Mouse (Mus musculus): ENCODE results near the gene Sept7. TPM values are rescaled to one million over a fixed set of nuclear protein-coding genes. Genes with fewer than 3 reads are reported as not detected.
"Not testable (repeated sequence)": the region's sequence is repeated elsewhere in the genome, so short reads cannot be mapped to it uniquely, and the experiment has no call there.

Sept7 gene
- total RNA-seq, 2 experiments from 2014 or later, result 74.8 to 85.8 TPM

DNA sequence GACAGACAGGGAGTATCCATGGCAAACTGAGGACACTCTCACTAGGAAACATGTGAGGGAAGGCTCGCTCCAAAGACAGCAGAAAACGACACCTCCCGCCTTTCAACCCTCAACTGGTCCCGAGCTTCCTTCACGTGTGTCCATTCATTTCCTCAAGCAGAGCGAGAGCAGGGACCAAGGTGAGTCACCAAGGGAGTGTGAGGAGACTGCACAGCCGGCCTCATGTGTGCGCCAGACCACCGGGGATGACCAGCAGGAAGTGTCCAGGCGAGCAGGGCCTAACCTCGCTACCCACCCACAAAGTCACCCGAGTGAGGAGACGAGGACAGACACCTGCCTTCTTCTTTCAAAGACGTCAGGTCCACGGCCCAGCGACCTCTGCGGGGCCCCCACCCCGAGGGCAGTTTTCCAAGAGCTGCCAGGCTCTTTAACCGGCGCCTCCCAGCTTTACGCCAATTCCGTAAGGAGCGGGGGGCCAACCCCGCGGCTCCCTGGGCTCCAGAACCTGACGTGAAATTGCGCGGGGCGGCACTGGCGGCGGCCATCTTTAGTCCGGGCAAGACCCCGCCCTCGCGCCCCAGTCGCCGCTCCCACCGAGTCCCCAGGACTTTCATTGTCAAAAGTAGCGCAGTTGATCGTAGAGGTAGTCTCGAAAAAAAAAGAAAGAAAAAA, 492 bp upstream of the Sept7 start:
- DNase-seq, result peak; percentile 88
- intact Hi-C loops (cut with DNase I; ENCODE audit: low total_unique reads), result loop anchor here (5.0 kb wide), 1 partner anchor 251 kb away; no protein-coding TSS in a partner anchor

DNA sequence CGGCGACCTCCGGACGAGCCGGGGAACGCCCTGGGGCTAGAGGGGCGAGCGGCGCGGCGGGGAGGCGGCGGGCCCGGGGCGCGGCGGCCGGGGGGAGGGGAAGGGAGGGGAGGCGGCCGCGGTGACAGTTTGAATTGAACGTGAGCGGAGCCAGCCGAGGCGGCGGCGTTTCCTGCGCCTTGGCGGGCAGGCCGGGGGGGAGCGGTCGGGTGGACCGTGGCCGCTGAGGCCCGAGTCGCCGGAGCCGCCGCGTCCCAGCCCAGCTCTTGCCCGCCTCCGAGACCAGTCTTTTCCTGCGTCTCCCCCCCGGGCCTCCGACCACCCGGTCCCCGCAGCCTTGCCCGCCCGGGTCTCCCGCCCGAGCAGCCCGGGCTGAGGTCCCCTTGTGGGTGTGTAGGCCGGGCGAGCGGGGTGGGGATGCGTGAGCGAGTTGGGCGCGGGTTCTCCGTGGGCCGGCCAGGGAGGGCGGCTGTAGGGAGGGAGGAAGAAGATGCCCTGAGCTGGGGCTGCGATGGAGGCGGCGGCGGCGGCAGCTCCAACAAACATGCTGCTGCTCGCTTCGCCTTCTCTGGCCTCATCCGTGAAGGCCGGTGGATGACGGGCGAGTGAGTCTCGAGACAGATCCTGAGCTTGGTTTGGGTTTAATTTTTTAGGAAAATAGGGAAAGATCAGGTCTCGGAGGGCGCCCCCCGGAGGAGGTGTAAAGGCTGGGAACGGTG, 679 bp downstream of the Sept7 start:
- peak; percentile 70 for DNase-seq
- intact Hi-C loops (cut with DNase I; ENCODE audit: low total_unique reads), result loop anchor here (5.0 kb wide), 1 partner anchor 249 kb away; no protein-coding TSS in a partner anchor

- no peak for DNase-seq
- intact Hi-C loops (cut with DNase I; ENCODE audit: low total_unique reads), result loop anchor here (5.0 kb wide), 1 partner anchor 249 kb away; no protein-coding TSS in a partner anchor
These were observed 1.2 kb downstream of the Sept7 start for GRCm38 (mm10) chr9:25253478-25253824.

- no peak for DNase-seq
- intact Hi-C loops (cut with DNase I; ENCODE audit: low total_unique reads), result no loop called here
These were observed 8.2 kb downstream of the Sept7 start for GRCm38 (mm10) chr9:25260411-25260810.

DNA sequence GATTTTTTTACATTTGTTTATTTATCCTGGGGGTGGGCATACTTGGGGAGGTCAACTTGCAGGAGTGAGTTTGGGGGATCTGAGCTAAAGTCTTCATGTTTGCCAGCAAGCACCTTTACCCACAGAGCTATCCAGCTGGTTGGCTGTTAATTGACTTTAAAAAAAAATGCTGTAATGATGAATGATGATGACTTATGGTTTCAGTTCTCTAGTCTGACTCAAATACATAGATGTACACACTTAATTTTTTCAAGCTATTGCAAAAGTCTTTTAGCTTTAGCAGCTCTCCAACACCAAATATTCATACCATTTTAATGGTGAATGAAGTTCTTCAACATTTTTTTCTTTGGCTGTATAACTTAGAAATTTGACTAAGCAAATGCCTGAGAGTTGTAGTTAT, 8.7 kb downstream of the Sept7 start:
- intact Hi-C loops (cut with DNase I; ENCODE audit: low total_unique reads), result no loop called here
- no peak for DNase-seq

GRCm38 (mm10) chr9:25262087-25262486, 9.8 kb downstream of the Sept7 start:
- no peak for DNase-seq
- intact Hi-C loops (cut with DNase I; ENCODE audit: low total_unique reads), result no loop called here

DNA sequence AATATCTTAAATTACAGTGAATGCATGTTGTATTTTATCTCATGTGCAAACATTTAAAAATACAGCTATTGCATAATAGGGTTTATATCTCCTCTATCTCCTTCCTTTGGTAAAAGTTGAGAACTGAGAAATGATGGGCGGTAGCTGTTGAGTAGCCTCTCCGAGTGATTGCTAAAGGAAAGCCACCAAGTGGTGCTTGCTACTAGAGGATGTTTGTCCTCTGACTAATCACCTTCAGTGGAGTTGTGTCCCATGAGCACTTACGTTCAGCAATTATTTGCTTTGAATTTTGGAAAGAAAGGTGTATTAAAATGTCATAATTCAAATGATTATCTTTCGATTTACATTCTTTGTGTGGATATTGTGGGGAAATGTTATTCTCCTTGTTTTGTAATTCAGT, 13.6 kb downstream of the Sept7 start:
- intact Hi-C loops (cut with DNase I; ENCODE audit: low total_unique reads), result no loop called here
- DNase-seq, result no peak

DNA sequence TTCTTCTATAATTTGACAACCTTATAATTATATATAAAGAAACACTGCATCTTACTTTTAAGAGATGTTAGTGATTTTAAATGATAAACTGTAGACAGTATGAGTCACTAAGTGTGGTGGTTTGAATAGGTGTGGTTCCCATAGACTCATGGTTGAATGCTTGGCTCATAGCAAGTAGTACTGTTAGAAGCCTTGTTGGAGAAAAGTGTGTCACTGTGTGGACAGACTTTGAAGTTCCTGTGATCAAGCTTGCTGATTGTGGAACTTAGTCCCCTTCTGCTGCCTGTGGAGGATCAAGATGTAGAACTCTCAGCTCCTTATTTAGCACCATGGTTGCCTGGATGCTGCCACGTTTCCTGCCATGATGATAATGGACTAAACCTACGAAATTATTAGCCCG, 14.9 kb downstream of the Sept7 start:
- no peak for DNase-seq
- intact Hi-C loops (cut with DNase I; ENCODE audit: low total_unique reads), result no loop called here

GRCm38 (mm10) chr9:25267574-25267973, 15.3 kb downstream of the Sept7 start:
- no peak for DNase-seq
- intact Hi-C loops (cut with DNase I; ENCODE audit: low total_unique reads), result no loop called here

- intact Hi-C loops (cut with DNase I; ENCODE audit: low total_unique reads), result no loop called here
- no peak for DNase-seq
These were observed 19.7 kb downstream of the Sept7 start for GRCm38 (mm10) chr9:25271902-25272301.

DNA sequence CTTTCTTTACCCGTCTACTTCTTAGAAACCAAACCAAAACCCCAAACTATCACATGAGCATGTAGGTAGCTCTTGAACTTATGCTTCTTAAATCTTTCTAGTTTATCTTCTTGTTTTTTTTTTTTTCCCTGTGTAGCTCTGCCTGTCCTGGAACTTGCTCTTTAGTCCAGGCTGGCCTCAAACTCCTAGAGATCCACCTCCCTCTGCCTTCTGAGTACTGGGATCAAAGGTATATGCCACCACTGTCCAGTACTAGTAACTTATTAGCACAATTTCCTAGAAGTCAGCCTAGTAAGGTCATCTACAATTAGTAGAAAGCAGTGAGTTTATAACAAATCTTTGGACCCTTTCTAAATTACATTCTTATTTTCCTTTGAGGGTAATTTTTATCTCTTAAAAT, 37.6 kb downstream of the Sept7 start:
- intact Hi-C loops (cut with DNase I; ENCODE audit: low total_unique reads), result no loop called here
- no peak for DNase-seq

- intact Hi-C loops (cut with DNase I; ENCODE audit: low total_unique reads), result loop anchor here (10.0 kb wide), 1 partner anchor 175 kb away; the partner anchor contains the start of gene Eepd1
- DNase-seq, result no peak
These were observed 57.4 kb downstream of the Sept7 start for GRCm38 (mm10) chr9:25309505-25310182.

- intact Hi-C loops (cut with DNase I; ENCODE audit: low total_unique reads), result loop anchor here (10.0 kb wide), 1 partner anchor 170 kb away; the partner anchor contains the start of gene Eepd1
- no peak for DNase-seq
These were observed 62.1 kb downstream of the Sept7 start for GRCm38 (mm10) chr9:25314304-25314703.

- intact Hi-C loops (cut with DNase I; ENCODE audit: low total_unique reads), result loop anchor here (5.0 to 10.0 kb wide), 3 partner anchors 156 to 274 kb away; partner anchors contain the start of gene Eepd1
These were observed 65.7 kb downstream of the Sept7 start for GRCm38 (mm10) chr9:25317827-25318505.

GRCm38 (mm10) chr9:25319676-25320075, 67.4 kb downstream of the Sept7 start:
- DNase-seq, result not testable (repeated sequence)
- intact Hi-C loops (cut with DNase I; ENCODE audit: low total_unique reads), result loop anchor here (5.0 to 10.0 kb wide), 3 partner anchors 157 to 273 kb away; partner anchors contain the start of gene Eepd1

More at GRCm38 (mm10) chr9:25317827-25318505, 65.7 kb downstream of the Sept7 start:
- DNase-seq, result peak; percentile 60

DNA sequence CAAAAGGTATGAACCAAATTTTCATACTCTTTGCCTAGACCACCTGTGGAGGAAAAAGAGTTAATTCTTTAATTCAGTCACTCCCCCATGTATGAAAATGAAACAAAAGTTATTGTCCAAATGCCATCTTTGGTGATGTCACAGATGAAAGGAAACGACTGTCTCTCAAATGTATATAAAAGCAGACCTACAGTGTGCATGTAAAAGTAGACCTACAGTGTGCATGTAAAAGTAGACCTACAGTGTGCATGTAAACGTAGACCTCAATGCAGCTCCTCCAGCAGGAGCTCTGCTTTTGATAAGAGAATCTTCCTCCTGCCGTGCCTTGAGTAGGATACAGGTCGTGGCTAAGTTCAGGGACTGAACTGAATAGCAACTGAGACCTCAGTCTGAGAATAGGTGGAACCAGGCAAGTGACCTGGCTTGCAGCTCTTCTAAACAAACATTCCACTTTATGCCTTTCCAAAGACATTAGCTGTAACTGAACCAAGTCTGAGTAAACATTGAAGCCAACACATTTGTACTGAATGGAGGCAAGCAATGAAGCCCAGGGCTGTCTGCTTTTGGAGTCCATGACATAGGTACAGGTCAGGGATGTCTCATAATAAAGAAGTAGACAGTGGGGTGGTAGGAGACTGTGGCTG, 75.6 kb downstream of the Sept7 start:
- intact Hi-C loops (cut with DNase I; ENCODE audit: low total_unique reads), result no loop called here
- no peak for DNase-seq

- DNase-seq, result no peak
- intact Hi-C loops (cut with DNase I; ENCODE audit: low total_unique reads), result no loop called here
These were observed 76.9 kb downstream of the Sept7 start for GRCm38 (mm10) chr9:25328946-25329723.

DNA sequence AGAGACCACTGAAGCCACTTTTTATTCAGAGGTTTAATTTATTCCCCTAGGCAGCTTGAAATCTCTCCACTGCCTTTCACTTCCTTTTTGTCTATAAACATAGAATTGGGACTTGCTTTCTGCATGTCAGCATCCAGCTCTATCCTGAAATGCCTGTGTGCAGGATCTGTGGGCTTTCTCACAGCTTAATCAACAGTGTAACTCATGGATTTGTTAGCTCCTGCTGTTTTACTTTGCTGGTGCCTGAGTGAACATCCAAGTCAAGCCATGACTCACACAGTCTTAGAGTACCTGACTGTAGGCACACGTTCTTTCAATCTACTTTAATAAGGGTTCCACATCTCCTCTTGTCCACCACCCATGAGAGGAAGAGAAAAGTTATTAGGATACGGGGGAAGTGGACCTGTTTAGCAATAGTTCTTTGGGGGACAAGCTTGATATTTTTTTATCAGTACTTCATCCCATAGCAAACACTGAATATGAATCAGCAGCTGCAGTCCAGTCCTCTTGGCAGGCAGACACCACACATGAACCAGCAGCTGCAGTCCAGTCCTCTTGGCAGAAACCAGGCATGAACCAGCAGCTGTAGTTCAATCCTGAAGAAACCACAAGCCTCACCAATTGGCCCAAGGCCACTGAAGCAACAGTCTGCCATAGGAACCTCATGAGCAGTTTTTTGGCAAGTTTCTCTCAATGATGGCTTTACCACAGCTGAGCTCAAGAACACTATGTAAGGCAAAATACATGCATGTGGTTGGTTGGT, 85.4 kb downstream of the Sept7 start:
- peak; percentile 48 for DNase-seq
- intact Hi-C loops (cut with DNase I; ENCODE audit: low total_unique reads), result no loop called here
